Mouse (Mus musculus) thymus, adult 2 months (tissue): ENCODE measurements around the gene Cables2.

Experiments used
- CTCF ChIP-seq: fragments of 200-500 bp; IDR thresholded peaks from 2 replicates; pipeline ENCODE4 v1.5.1; 2012; ENCODE audit warnings: mild to moderate bottlenecking, control low read depth, low read length, moderate library complexity, borderline replicate concordance; ENCODE audit not compliant: control insufficient read depth, poor library complexity, insufficient read depth; ENCODE audit errors: extremely low read depth
- POLR2A ChIP-seq: fragments of 200-500 bp; IDR thresholded peaks from 2 replicates; pipeline ENCODE4 v1.6.1; 2012; ENCODE audit warnings: mild to moderate bottlenecking, low read length, control low read depth, moderate library complexity; ENCODE audit not compliant: control insufficient read depth, poor library complexity, insufficient read depth; ENCODE audit errors: extremely low read depth

- no peak for TF ChIP-seq POLR2A
- TF ChIP-seq CTCF = no peak
Measured at GRCm38 (mm10) chr2:180250930-180251611, 22.2 kb downstream of the Cables2 start.
